Mouse (Mus musculus) ES-E14 (cell line): Measurements from ENCODE around the gene Rab4b. TPM values are rescaled to one million over a fixed set of nuclear protein-coding genes. Genes with fewer than 3 reads are reported as not detected.

Source experiments
- DNase-seq: peaks from one replicate; pipeline ENCODE4 v3.0.0-alpha.2; 2013; ENCODE audit warnings: low read depth, low spot score
- H3K27ac ChIP-seq: 2 replicates; pipeline ENCODE4 v1.5.1; 2012; ENCODE audit warnings: low read depth, mild to moderate bottlenecking, low read length, moderate library complexity, mixed read lengths; ENCODE audit not compliant: poor library complexity, insufficient read depth, severe bottlenecking
- H3K36me3 ChIP-seq: 2 replicates; pipeline ENCODE4 v1.6.1; 2012; ENCODE audit warnings: mild to moderate bottlenecking, low read length, moderate library complexity, mixed read lengths; ENCODE audit not compliant: control insufficient read depth, poor library complexity, insufficient read depth, severe bottlenecking
- H3K4me1 ChIP-seq, 2 experiments: fragments of 150-350 bp in 1 of 2; sonication (generic) in 1 of 2; 2 replicates each; pipeline ENCODE4 v1.6.1; 2012; ENCODE audit warnings: low read length in 2 of 2, mild to moderate bottlenecking in 1 of 2, mixed read lengths in 1 of 2; ENCODE audit not compliant: control insufficient read depth in 2 of 2, insufficient read depth in 2 of 2, poor library complexity in 1 of 2
- H3K4me3 ChIP-seq, 2 experiments: fragments of 150-350 bp in 1 of 2; sonication (generic) in 1 of 2; 2 replicates each; pipeline ENCODE4 v1.5.1; 2012; ENCODE audit warnings: low read length in 2 of 2, low read depth in 1 of 2, mild to moderate bottlenecking in 1 of 2, mixed read lengths in 1 of 2; ENCODE audit not compliant: insufficient read depth in 1 of 2, poor library complexity in 1 of 2, severe bottlenecking in 1 of 2
- H3K9ac ChIP-seq: 2 replicates; pipeline ENCODE4 v1.6.1; 2012; ENCODE audit warnings: low read depth, mild to moderate bottlenecking, low read length, mixed read lengths; ENCODE audit not compliant: poor library complexity, insufficient read depth, severe bottlenecking
- H3K9me3 ChIP-seq: fragments of 150-350 bp; sonication (generic); 2 replicates; pipeline ENCODE4 v1.6.1; 2012; ENCODE audit warnings: low read depth, mild to moderate bottlenecking, low read length; ENCODE audit not compliant: control insufficient read depth, insufficient read depth
- CHD2 ChIP-seq: IDR thresholded peaks from 2 replicates; pipeline ENCODE4 v1.6.1; 2014; ENCODE audit warnings: mild to moderate bottlenecking, low read depth, low read length, inconsistent platforms
- HCFC1 ChIP-seq: IDR thresholded peaks from 2 replicates; pipeline ENCODE4 v1.6.1; 2012; ENCODE audit warnings: low read length, inconsistent platforms, borderline replicate concordance; ENCODE audit not compliant: insufficient read depth
- MAFK ChIP-seq: IDR thresholded peaks from 2 replicates; pipeline ENCODE4 v1.6.1; 2014; ENCODE audit warnings: mild to moderate bottlenecking, low read depth, low read length, inconsistent platforms; ENCODE audit not compliant: insufficient read depth
- ZC3H11A ChIP-seq: IDR thresholded peaks from 2 replicates; pipeline ENCODE4 v1.6.1; 2012; ENCODE audit warnings: low read depth, mild to moderate bottlenecking, inconsistent platforms, low read length, borderline replicate concordance
- ZNF384 ChIP-seq: IDR thresholded peaks from 2 replicates; pipeline ENCODE4 v1.6.1; 2012; ENCODE audit warnings: low read depth, low read length, inconsistent platforms
- in situ Hi-C, 2 experiments: fragments of 600-800 bp; cut with MboI; formaldehyde crosslinking; loops; one replicate each; pipeline ENCODE4 v1.15.1; 2025; ENCODE audit warnings: low sequenced_read_pairs in 2 of 2, inconsistent platforms in 1 of 2; ENCODE audit not compliant: unreplicated experiment in 2 of 2
- total RNA-seq: library from RNA; depleted of rRNA; stranded (reverse); fragments of 300-350 nt; gene quantifications from 2 replicates; pipeline ENCODE4 v1.2.3, GENCODE M21; 2012

The Rab4b gene
- total RNA-seq, 1 experiment: 28.3 TPM

- TF ChIP-seq CHD2: no peak
- TF ChIP-seq HCFC1: no peak
- TF ChIP-seq MAFK: no peak
- 0 out of 2 replicates have a peak, but pooled peaks have one; percentile 12 for TF ChIP-seq ZNF384
- no peak for TF ChIP-seq ZC3H11A
- in situ Hi-C loops: loop anchor here in 1 of 2 experiments (10.0 kb wide), 1 partner anchor 355 kb away; no protein-coding TSS in a partner anchor
- H3K4me3 ChIP-seq: no peak overlapping the region
- H3K36me3 ChIP-seq: no peaks in the 10 kb centered on the region
- no peak overlapping the region for H3K27ac ChIP-seq
- H3K4me1 ChIP-seq: peaks cover 0 to 10% of the 10 kb centered on the region in 2 experiments; a peak in 1 of 4 replicates
- no peak overlapping the region for H3K9ac ChIP-seq
- H3K9me3 ChIP-seq: no peaks in the 10 kb centered on the region
- no peak for DNase-seq
These were observed 48.9 kb downstream of the Rab4b start for GRCm38 (mm10) chr7:27129811-27130210.

- Histone ChIP-seq H3K9ac (no peak overlapping the region), H3K36me3 (no peaks in the 10 kb centered on the region), H3K4me3 (no peak overlapping the region), H3K4me1 (peaks cover 0 to 10% of the 10 kb centered on the region in 2 experiments; a peak in 1 of 4 replicates), H3K9me3 (no peaks in the 10 kb centered on the region), H3K27ac (no peak overlapping the region)
- no peak for DNase-seq
- TF ChIP-seq ZC3H11A (no peak), HCFC1 (no peak), MAFK (no peak), CHD2 (no peak), ZNF384 (no peak)
- in situ Hi-C loops: loop anchor here in 1 of 2 experiments (10.0 kb wide), 1 partner anchor 354 kb away; no protein-coding TSS in a partner anchor
These were observed 49.8 kb downstream of the Rab4b start for GRCm38 (mm10) chr7:27128946-27129345.

- peak; percentile 36 for DNase-seq
- H3K27ac ChIP-seq: no peak overlapping the region
- no peaks in the 10 kb centered on the region for H3K36me3 ChIP-seq
- no peak overlapping the region for H3K9ac ChIP-seq
- no peaks in the 10 kb centered on the region for H3K9me3 ChIP-seq
- no peak for TF ChIP-seq CHD2
- no peak for TF ChIP-seq HCFC1
- TF ChIP-seq MAFK: no peak
- peak; percentile 95 for TF ChIP-seq ZC3H11A
- TF ChIP-seq ZNF384: no peak
- peaks cover 0 to 9% of the 10 kb centered on the region in 2 experiments; a peak in 1 of 4 replicates for H3K4me1 ChIP-seq
- no peak overlapping the region for H3K4me3 ChIP-seq
- in situ Hi-C loops: loop anchor here in 1 of 2 experiments (10.0 kb wide), 1 partner anchor 353 kb away; no protein-coding TSS in a partner anchor
These were observed 50.5 kb downstream of the Rab4b start for GRCm38 (mm10) chr7:27128162-27128561.

GRCm38 (mm10) chr7:27124969-27125368 lies 53.7 kb downstream of the Rab4b start:
- in situ Hi-C loops: loop anchor here in 1 of 2 experiments (10.0 kb wide), 1 partner anchor 350 kb away; no protein-coding TSS in a partner anchor
- Histone ChIP-seq H3K4me3 (no peak overlapping the region), H3K9me3 (no peaks in the 10 kb centered on the region), H3K4me1 (no peaks in the 10 kb centered on the region), H3K36me3 (no peaks in the 10 kb centered on the region), H3K9ac (no peak overlapping the region), H3K27ac (no peak overlapping the region)
- DNase-seq: no peak
- TF ChIP-seq MAFK (no peak), HCFC1 (no peak), ZC3H11A (no peak), ZNF384 (no peak)

GRCm38 (mm10) chr7:27124305-27124832 lies 54.3 kb downstream of the Rab4b start:
- Histone ChIP-seq H3K27ac (no peak overlapping the region), H3K9ac (no peak overlapping the region), H3K9me3 (no peaks in the 10 kb centered on the region), H3K4me3 (no peak overlapping the region), H3K36me3 (no peaks in the 10 kb centered on the region), H3K4me1 (no peaks in the 10 kb centered on the region)
- in situ Hi-C loops: loop anchor here in 1 of 2 experiments (10.0 kb wide), 1 partner anchor 350 kb away; no protein-coding TSS in a partner anchor
- no peak for DNase-seq
- TF ChIP-seq HCFC1 (no peak), ZC3H11A (no peak), CHD2 (no peak), ZNF384 (no peak)
